Comparison of ENCODE assay signal across 11 mouse cellular contexts in the genomic region with DNA sequence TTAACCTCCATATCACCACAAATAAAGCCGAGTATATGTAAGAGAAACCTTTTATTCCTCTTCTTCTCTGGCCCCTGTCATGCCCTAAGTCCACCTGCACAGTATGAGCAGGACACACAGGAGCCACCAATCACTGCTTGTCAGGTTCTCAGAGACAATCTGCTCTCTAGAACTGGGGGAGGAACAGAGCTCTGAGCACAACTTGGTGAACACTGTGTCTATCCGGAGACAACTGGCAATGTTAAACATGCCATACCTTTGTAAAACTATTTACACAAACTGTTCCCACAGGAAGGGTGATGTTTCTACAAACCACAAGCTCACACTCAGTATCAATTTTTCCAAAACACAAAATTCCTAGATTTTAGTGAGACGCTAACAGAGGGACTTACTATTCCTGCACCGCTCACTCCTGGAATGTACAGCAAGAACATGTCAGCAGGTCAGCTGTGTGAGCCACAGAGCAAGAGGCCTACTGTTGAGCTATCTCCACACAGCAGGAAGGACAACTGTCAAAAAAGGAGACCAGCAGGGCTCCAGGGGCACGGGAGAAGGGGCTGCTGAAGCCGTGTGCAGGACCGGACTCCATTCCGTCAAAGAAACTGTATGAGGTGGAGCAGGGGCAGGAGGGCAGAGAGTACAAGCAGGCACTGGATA. TPM values are rescaled to one million over a fixed set of nuclear protein-coding genes. Genes with fewer than 3 reads are reported as not detected.
DNase-seq lines count a peak whose midpoint lies in the region; ATAC-seq and TF ChIP-seq lines count a peak whose summit lies in the region.
"Had no signal": no experiment of that assay in that cellular context is flagged by ENCODE, and none has a peak within 500 bp of the region (broad histone marks: within the 10 kb centered on the region; RNA-seq: fewer than 3 reads in every experiment).

No protein-coding gene starts in this region.

- TF ChIP-seq CTCF in bone marrow macrophage, adult 2 months (IDR thresholded peaks at IDR 0.05; ENCODE audit: low read depth, low read length): no peak
- no peak for TF ChIP-seq CTCF in intestine, postnatal 0 days (IDR thresholded peaks at IDR 0.05; ENCODE audit: low read depth)

- no peak for TF ChIP-seq POLR2A in bone marrow macrophage, adult 2 months (IDR thresholded peaks at IDR 0.05; ENCODE audit: borderline replicate concordance, low read depth, low read length)

- no peak for ATAC-seq in kidney, embryonic 15.5 days (replicated peaks; ENCODE audit: low FRiP score)
- ATAC-seq in intestine, postnatal 0 days: no peak
- ATAC-seq in CD4-positive, CD25-positive, alpha-beta regulatory T cell, adult 4 months: no peak
- ATAC-seq in granulocyte monocyte progenitor cell, adult 5-6 weeks (replicated peaks; ENCODE audit: poor library complexity, severe bottlenecking): no peak
- ATAC-seq: forebrain, embryonic 13.5 days had no signal

- WGBS in kidney, embryonic 15.5 days: 57% methylated on average over 8 of the region's 8 CpGs
- 59% methylated on average over 8 of the region's 8 CpGs for WGBS in intestine, postnatal 0 days

- no peak overlapping the region for H3K9ac ChIP-seq in kidney, embryonic 15.5 days
- no peak overlapping the region for H3K9ac ChIP-seq in intestine, postnatal 0 days (ENCODE audit: low read depth, low read length)
- H3K9ac ChIP-seq: forebrain, embryonic 13.5 days; midbrain, embryonic 12.5 days had no signal

- no peak overlapping the region for H3K4me3 ChIP-seq in kidney, embryonic 15.5 days (replicated peaks)
- no peak overlapping the region for H3K4me3 ChIP-seq in bone marrow macrophage, adult 2 months (ENCODE audit: insufficient read depth, low read length)
- no peak overlapping the region for H3K4me3 ChIP-seq in intestine, postnatal 0 days (ENCODE audit: low read depth, low read length)
- H3K4me3 ChIP-seq: forebrain, embryonic 13.5 days; midbrain, embryonic 12.5 days had no signal

- H3K27ac ChIP-seq in kidney, embryonic 15.5 days: peak overlapping the region; percentile 82
- H3K27ac ChIP-seq in bone marrow macrophage, adult 2 months (ENCODE audit: insufficient read depth, low read depth, low read length): peak overlapping the region; percentile 89
- H3K27ac ChIP-seq in intestine, postnatal 0 days (ENCODE audit: low read depth, low read length): peak overlapping the region; percentile 9; the same call in 1 of the 2 replicates
- H3K27ac ChIP-seq: forebrain, embryonic 13.5 days; midbrain, embryonic 12.5 days had no signal

- H3K4me2 ChIP-seq in kidney, embryonic 15.5 days: no peak overlapping the region
- no peak overlapping the region for H3K4me2 ChIP-seq in intestine, postnatal 0 days (replicated peaks; ENCODE audit: low read depth)
- H3K4me2 ChIP-seq: forebrain, embryonic 13.5 days; midbrain, embryonic 12.5 days had no signal

- H3K4me1 ChIP-seq in kidney, embryonic 15.5 days: peaks cover 47% of the 10 kb centered on the region
- peaks cover 82% of the 10 kb centered on the region for H3K4me1 ChIP-seq in bone marrow macrophage, adult 2 months (ENCODE audit: control insufficient read depth, insufficient read depth, low read length)
- 0 out of 2 replicates have a peak, but pooled peaks cover 5% of the 10 kb centered on the region for H3K4me1 ChIP-seq in intestine, postnatal 0 days (replicated peaks; ENCODE audit: control insufficient read depth, insufficient read depth, low read length)
- H3K4me1 ChIP-seq: forebrain, embryonic 13.5 days; midbrain, embryonic 12.5 days had no signal

- no peaks in the 10 kb centered on the region for H3K27me3 ChIP-seq in kidney, embryonic 15.5 days
- no peaks in the 10 kb centered on the region for H3K27me3 ChIP-seq in intestine, postnatal 0 days (replicated peaks; ENCODE audit: control insufficient read depth, insufficient read depth, low read length)
- H3K27me3 ChIP-seq: forebrain, embryonic 13.5 days; midbrain, embryonic 12.5 days had no signal

- no peak for DNase-seq in kidney, postnatal 10 days
- peak; percentile 60 for DNase-seq in 3T3-L1 (ENCODE audit: low read depth, low spot score)
- DNase-seq: adrenal gland, postnatal 10 days; cerebellum, adult 9-10 months had no signal

- H3K9me3 ChIP-seq in kidney, embryonic 15.5 days (replicated peaks): no peaks in the 10 kb centered on the region
- no peaks in the 10 kb centered on the region for H3K9me3 ChIP-seq in intestine, postnatal 0 days (ENCODE audit: control insufficient read depth)
- H3K9me3 ChIP-seq: forebrain, embryonic 13.5 days; midbrain, embryonic 12.5 days had no signal

- no peaks in the 10 kb centered on the region for H3K36me3 ChIP-seq in kidney, embryonic 15.5 days
- peaks cover 13% of the 10 kb centered on the region for H3K36me3 ChIP-seq in intestine, postnatal 0 days (ENCODE audit: control insufficient read depth, insufficient read depth)
- H3K36me3 ChIP-seq: midbrain, embryonic 12.5 days had no signal

RNA-seq across cellular contexts. Expression of gene Ehd4, which starts 25.0 kb away (rescaled TPM):
- 57.3 and 66.6 TPM in 2 replicates for polyA plus RNA-seq in kidney, embryonic 15.5 days (2015; fragmentation: Nextera tagmentation; extraction: Ambion mirVana)
- 327 and 347 TPM in 2 replicates for polyA plus RNA-seq in bone marrow macrophage, adult 2 months (2012; ENCODE audit: insufficient read depth, insufficient read length, missing spikeins)
- polyA plus RNA-seq in intestine, postnatal 0 days (2015; fragmentation: Nextera tagmentation; extraction: Ambion mirVana): 70.0 and 74.9 TPM in 2 replicates
- 1 to 10 TPM; 6.6 to 8.5 TPM for polyA plus RNA-seq in CD4-positive, CD25-positive, alpha-beta regulatory T cell, adult 4 months (2017; shearing (Covaris generic))
- total RNA-seq in granulocyte monocyte progenitor cell, adult 5-6 weeks (2014; fragmentation: Nextera tagmentation): 27.0 and 33.4 TPM in 2 replicates
- total RNA-seq in granulocyte monocyte progenitor cell, adult 5-6 weeks (2017): 29.4 and 30.3 TPM in 2 replicates

Comparison
In these comparisons a context has a peak if more than half of its experiments do, and no peak if none do; other contexts are left out.
1. H3K27ac ChIP-seq: peak in every context shown above with its lines; median percentile 89 in bone marrow macrophage, adult 2 months; 82 in kidney, embryonic 15.5 days; 9 in intestine, postnatal 0 days.